Mouse (Mus musculus): ENCODE results near the gene Spata33. TPM values are rescaled to one million over a fixed set of nuclear protein-coding genes. Genes with fewer than 3 reads are reported as not detected.
A peak's percentile ranks its signal among the peaks of the same experiment; 100 is the strongest.

Gene Spata33
- polyA plus RNA-seq, 1 experiment: 0.87 TPM

DNA sequence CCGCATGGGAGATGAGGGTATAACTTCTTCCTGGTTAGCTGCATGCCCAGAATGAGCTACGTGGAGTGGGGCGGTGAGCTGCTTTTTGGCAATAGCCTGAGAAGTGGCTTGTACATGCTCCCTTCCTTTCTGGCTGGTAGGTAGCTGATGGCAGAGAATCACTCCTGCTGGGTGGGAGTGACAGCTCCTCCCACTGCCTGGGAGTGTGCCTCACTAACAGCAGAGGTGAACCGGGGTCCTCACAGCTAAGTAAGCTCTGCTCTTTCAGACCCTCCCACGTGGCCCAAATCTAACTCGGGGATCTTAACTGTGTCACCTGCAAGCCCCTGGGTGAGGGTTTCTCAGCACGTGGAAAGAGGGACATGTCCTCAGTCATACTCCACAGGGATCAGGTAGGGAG lies 19.9 kb downstream of the Spata33 start:
- Histone ChIP-seq H3K27ac (ENCODE audit: insufficient read depth, low read depth, low read length) (no peak overlapping the region), H3K4me1 (ENCODE audit: control insufficient read depth, insufficient read depth, low read length) (no peaks in the 10 kb centered on the region), H3K4me3 (ENCODE audit: insufficient read depth, low read length) (no peak overlapping the region)
- TF ChIP-seq CTCF (IDR thresholded peaks at IDR 0.05; ENCODE audit: low read depth, low read length): no peak
- no peak for TF ChIP-seq POLR2A (IDR thresholded peaks at IDR 0.05; ENCODE audit: borderline replicate concordance, low read depth, low read length)

DNA sequence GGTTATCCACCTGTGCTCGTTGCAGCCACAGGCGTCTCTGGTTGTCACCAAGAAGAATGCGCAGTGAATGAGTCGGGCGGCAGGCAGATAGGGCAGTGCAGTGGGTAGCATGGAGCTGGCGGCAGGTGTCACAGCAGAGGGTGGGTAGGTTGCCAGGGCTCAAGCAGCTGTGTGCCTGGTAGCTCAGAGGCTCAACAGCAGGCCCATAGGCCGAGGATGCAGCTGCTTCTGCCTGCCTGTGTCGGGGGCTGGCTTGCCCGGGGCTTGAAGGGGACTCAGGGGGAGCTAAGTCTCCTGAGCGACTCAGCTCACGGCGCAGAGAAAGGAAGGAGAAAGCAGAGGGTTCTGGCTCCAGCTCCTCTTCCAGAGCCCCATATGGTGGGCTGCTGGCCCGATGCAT lies 20.7 kb downstream of the Spata33 start:
- TF ChIP-seq POLR2A (IDR thresholded peaks at IDR 0.05; ENCODE audit: borderline replicate concordance, low read depth, low read length) (no peak), CTCF (IDR thresholded peaks at IDR 0.05; ENCODE audit: low read depth, low read length) (no peak)
- H3K27ac ChIP-seq (ENCODE audit: insufficient read depth, low read depth, low read length): no peak overlapping the region
- H3K4me3 ChIP-seq (ENCODE audit: insufficient read depth, low read length): no peak overlapping the region
- no peaks in the 10 kb centered on the region for H3K4me1 ChIP-seq (ENCODE audit: control insufficient read depth, insufficient read depth, low read length)

DNA sequence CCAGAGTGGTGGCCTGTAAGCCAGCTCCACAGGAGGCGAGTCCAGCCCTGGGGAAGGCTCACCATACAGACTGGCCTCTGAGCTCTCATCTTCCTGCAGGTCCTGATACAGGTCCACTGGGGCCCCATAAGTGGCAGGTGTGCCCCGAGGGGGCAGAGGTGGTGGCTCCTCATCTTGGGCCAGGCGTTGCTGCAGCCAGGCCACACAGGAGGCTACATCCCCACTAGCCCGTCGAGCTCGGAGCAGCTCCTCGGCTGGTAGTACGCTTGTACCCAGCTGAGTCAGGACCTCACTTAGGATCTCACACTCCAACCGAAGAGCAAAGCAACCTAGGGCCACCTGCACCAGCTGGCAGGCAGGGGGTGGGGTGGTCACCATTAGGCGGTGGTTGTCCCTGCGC lies 21.1 kb downstream of the Spata33 start:
- Histone ChIP-seq H3K4me1 (ENCODE audit: control insufficient read depth, insufficient read depth, low read length) (no peaks in the 10 kb centered on the region), H3K27ac (ENCODE audit: insufficient read depth, low read depth, low read length) (no peak overlapping the region), H3K4me3 (ENCODE audit: insufficient read depth, low read length) (no peak overlapping the region)
- no peak for TF ChIP-seq POLR2A (IDR thresholded peaks at IDR 0.05; ENCODE audit: borderline replicate concordance, low read depth, low read length)
- TF ChIP-seq CTCF (IDR thresholded peaks at IDR 0.05; ENCODE audit: low read depth, low read length): no peak

DNA sequence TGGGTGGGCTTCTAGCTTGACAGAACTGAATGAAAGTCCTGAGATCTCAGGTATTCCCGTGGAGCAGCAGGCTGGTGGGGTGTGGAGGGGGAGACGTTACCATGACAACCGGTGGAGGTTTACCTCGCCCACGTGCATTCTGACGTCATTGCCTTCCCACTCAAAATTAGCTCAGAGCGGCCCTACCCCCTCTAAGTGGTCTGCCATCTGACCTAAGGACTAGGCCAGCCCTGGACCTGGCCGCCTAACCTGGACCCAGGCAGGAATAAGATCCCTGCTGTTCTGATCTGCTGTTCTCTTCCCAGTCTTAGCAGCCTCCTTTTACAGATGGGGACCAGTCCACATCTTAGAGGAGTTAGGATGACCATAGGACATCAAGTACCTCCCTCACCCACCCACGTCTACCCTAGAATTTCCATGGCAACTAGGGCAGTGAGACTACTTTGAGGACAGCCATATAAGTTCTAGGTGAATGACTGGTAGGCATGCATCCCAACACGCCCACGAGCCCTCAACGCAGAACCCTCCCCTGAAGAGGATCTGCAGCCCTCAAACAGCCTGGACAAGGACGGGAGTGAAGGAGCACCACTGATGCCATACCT lies 22.4 kb downstream of the Spata33 start:
- H3K27ac ChIP-seq (ENCODE audit: insufficient read depth, low read depth, low read length): no peak overlapping the region

DNA sequence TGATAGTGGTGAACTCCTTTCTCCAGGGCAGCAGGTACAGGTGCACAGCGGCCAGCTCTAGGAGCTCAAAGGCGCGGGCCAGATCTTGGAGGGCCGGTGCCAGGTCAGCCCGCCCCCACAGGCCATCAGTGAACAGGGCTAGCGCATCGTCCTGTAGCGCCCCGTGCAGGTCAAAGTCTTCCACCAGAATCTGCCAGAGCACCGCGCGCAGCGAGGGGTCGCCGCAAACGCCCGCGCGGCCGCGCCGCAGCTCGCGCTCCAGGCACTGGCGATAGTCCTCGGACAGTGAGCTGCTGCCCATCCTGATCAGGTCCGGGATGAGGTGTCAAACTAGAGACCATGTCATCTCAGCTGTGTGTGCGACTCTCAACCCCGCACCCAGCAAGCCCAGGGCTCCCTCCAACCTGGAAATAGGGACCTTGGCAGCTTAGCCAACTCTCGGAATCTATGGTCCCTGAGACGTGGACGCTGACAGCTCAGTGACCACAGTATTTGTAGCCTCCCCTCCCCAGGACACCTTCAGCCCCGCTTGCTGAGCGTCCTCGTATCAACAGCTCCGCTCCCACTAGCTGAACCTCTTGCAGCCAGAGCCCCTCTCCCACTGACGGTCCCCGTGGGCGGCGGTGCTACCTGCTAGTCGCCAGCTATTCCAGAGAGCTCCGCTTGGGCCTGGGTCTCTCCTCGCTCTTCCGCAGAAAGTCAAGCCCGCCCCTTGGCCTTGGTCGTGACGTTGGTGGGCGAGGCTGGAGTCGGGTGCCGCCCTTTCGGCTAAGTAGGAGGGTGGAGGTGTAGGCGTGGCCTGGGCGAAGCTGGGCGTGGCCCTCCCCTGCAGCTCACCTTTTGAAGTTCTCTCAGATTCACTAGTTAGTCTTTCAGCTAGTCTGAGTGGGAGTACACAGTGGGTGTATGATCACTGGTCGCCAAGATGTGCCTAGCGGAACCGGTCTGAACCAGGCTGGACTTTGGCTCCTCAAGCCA lies 23.2 kb downstream of the Spata33 start, which contains the start of gene Spata2l:
Gene Spata2l (minus strand): TSS at position 714 of the 978 bp plus-strand sequence.
- TF ChIP-seq CTCF (IDR thresholded peaks at IDR 0.05; ENCODE audit: low read depth, low read length) (no peak), POLR2A (IDR thresholded peaks at IDR 0.05; ENCODE audit: borderline replicate concordance, low read depth, low read length) (no peak)

More for the DNA sequence above, 22.4 kb downstream of the Spata33 start:
- TF ChIP-seq POLR2A (IDR thresholded peaks at IDR 0.05; ENCODE audit: borderline replicate concordance, low read depth, low read length): no peak
- no peak for TF ChIP-seq CTCF (IDR thresholded peaks at IDR 0.05; ENCODE audit: low read depth, low read length)
- Histone ChIP-seq H3K4me1 (ENCODE audit: control insufficient read depth, insufficient read depth, low read length) (no peaks in the 10 kb centered on the region), H3K4me3 (ENCODE audit: insufficient read depth, low read length) (peak overlapping the region; percentile 76)

DNA sequence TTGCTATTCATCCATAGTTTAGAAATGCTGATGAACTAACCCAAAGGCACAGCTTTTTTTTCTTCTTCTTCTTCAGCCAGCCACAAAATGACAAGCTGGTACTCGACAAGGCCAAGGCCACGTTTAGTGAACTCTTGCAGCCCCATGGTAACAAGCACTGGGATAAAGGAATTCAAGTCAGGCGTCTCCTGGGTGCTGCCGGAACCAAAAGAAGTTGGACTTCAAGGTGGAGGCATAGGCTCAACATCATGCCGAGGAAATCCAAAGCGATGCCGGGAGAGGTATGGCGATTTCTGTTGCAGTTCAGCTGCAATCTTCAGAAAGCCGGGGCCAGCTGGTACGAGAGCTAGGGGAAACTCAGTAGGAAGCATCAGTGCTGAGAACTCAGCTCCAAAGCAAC lies 26.8 kb downstream of the Spata33 start:
- Histone ChIP-seq H3K27ac (ENCODE audit: insufficient read depth, low read depth, low read length) (no peak overlapping the region), H3K4me1 (ENCODE audit: control insufficient read depth, insufficient read depth, low read length) (no peaks in the 10 kb centered on the region), H3K4me3 (ENCODE audit: insufficient read depth, low read length) (no peak overlapping the region)
- no peak for TF ChIP-seq CTCF (IDR thresholded peaks at IDR 0.05; ENCODE audit: low read depth, low read length)
- no peak for TF ChIP-seq POLR2A (IDR thresholded peaks at IDR 0.05; ENCODE audit: borderline replicate concordance, low read depth, low read length)

More for the DNA sequence above, 23.2 kb downstream of the Spata33 start, which contains the start of gene Spata2l:
- Histone ChIP-seq H3K4me3 (ENCODE audit: insufficient read depth, low read length) (peak within 1 kb of the TSS; percentile 76), H3K4me1 (ENCODE audit: control insufficient read depth, insufficient read depth, low read length) (no peaks in the 10 kb centered on the region), H3K27ac (ENCODE audit: insufficient read depth, low read depth, low read length) (no peak within 1 kb of the TSS)

DNA sequence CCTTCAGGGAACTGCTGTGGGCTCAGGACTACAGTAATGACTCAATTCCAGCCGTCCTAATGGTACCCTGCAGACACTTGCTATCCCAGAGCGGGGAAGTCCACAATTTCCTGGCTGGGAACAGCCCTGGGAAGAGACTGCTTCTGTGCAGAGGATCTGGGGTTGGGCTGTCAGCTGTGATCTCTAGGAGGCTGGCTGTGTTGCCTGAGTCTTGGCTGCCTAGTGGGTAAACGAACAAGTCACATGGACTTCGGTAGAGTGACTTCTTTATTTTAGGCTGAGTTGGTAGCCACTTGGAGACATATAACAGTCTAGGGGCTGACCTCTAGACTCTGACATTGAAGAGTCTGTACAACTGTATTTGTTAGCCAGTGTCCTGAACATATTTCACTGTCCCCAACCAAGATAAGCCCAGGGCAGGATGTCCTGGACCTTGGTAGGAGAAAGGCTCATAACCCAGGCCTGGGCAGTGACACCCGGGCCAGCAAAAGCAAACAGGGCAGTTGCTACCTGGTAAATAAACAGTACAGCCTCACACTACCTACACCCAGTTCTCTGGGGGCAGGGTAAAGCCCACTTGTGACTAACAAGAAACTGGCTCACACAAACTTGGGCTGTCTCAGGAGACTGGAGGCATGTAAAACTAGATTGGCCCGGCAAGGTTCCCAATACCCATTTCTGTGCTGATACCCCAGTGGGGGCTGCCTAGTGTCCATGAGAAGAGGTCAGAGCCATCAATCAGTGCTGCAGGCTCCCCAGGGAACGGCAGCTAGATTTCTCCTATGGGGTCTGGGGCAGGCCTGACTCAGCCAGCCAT lies 29.7 kb downstream of the Spata33 start:
- H3K4me1 ChIP-seq (ENCODE audit: control insufficient read depth, insufficient read depth, low read length): no peaks in the 10 kb centered on the region
- H3K4me3 ChIP-seq (ENCODE audit: insufficient read depth, low read length): no peak overlapping the region
- no peak overlapping the region for H3K27ac ChIP-seq (ENCODE audit: insufficient read depth, low read depth, low read length)
- TF ChIP-seq CTCF (IDR thresholded peaks at IDR 0.05; ENCODE audit: low read depth, low read length) (no peak), POLR2A (IDR thresholded peaks at IDR 0.05; ENCODE audit: borderline replicate concordance, low read depth, low read length) (no peak)

DNA sequence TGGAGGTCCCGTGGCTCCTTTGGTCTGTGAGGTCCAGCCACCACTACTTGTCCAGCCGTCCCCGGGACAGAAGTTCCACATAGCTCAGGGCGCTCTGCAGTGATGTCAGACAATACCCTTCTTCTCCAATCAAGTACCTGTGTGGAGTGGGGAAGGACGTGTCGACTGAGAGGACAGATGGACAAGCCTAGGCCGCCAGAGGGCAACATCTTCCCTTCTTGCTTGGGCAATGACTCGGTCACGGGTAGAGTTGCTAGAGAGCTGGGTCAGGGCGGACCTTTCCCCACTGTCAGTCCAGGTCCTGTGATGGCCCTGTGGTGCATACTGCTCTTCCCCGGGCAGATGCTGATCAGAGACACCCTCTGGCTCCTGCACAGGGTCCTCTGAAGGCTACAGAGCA lies 30.4 kb downstream of the Spata33 start:
- no peak overlapping the region for H3K27ac ChIP-seq (ENCODE audit: insufficient read depth, low read depth, low read length)
- H3K4me1 ChIP-seq (ENCODE audit: control insufficient read depth, insufficient read depth, low read length): peaks cover 3% of the 10 kb centered on the region
- H3K4me3 ChIP-seq (ENCODE audit: insufficient read depth, low read length): no peak overlapping the region
- TF ChIP-seq POLR2A (IDR thresholded peaks at IDR 0.05; ENCODE audit: borderline replicate concordance, low read depth, low read length) (no peak), CTCF (IDR thresholded peaks at IDR 0.05; ENCODE audit: low read depth, low read length) (0 out of 2 replicates have a peak, but pooled peaks have one; percentile 10)

DNA sequence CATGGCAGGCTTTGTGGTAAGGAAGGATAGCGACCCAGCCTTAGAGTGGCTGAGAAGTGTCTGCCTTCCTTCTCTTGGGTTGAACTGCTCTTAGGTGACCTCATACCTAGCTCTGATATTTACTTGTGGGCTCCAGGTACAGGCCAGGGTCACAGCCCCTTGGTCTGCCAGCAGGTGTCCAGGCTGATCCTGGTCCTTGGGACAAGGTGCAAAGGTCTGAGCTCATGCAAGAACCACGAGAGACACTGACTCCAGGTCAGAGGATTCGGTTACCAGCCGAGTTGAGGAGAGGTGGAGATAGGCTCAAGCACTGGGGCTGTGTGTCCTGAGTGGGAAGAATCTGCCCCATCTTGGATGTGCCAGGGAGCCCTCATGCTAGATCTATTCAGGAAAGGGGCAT lies 31.8 kb downstream of the Spata33 start:
- Histone ChIP-seq H3K4me1 (ENCODE audit: control insufficient read depth, insufficient read depth, low read length) (peaks cover 14% of the 10 kb centered on the region), H3K27ac (ENCODE audit: insufficient read depth, low read depth, low read length) (no peak overlapping the region), H3K4me3 (ENCODE audit: insufficient read depth, low read length) (no peak overlapping the region)
- TF ChIP-seq CTCF (IDR thresholded peaks at IDR 0.05; ENCODE audit: low read depth, low read length) (no peak), POLR2A (IDR thresholded peaks at IDR 0.05; ENCODE audit: borderline replicate concordance, low read depth, low read length) (no peak)

Measured in bone marrow macrophage, adult 2 months (primary cell).